Mouse (Mus musculus): ENCODE data around the gene Hc. TPM values are rescaled to one million over a fixed set of nuclear protein-coding genes. Genes with fewer than 3 reads are reported as not detected.

The Hc gene
- polyA plus RNA-seq (2017; shearing (Covaris generic)), result under 1 TPM; 0.10 to 0.44 TPM

DNA sequence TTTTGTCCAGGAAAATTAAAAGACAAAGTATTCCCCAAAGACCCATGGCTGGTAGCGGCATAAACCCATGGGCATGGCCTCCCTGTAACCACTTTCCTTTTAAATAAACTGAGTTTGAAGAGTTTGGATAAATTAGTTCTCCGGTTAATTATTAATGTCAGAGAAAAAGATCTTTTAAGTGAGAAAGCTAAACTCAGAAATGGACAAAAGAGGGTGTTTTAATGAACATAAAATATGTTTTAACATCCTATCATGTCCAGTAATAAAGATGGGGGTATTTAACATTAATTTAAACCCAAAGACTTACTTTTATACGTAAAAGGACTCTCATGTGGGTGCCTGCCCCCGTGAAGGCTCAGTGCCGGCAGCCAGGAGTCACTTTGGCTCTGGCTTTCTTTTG, at the start of gene Hc:
Gene Hc (minus strand): TSS at position 101 of the 400 bp plus-strand sequence.
- ATAC-seq, result no peak

DNA sequence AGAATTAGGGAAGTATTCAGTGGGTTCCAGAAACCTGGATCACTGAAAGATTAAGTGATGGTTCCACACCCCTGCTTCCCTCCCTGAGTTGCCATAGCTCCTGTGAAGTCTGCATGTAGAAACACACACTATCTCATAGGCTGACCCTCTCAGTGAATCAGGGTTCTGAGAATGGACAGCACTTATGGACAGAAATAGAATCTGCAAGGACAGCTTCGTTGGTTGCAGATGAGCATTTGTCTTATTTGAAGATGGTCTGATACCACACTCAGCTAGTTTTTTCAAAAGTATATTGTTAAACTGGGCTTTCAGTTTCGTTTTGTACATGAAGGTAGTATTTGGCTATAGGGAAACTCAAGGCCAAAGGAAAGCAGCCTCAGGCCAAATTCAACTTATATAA, 49.3 kb upstream of the Hc start:
- ATAC-seq, result peak; percentile 30

DNA sequence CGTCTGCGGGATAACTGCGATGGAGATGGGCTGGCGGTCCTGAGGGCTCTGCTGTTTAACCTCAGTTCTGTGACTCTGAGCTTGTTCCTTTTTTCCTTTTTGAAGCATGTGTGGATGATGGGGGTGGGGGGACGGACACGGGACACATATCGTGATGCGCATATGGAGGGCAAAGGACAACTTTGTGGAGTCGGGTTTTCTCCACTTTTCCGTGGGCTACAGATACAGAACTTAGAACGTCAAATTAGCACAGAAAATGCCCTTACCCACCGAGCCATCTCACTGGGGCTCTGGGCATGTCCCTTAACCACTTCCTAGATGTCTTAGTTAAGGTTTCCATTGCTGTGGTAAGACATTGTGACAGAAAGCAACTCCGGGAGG, 48.7 kb upstream of the Hc start:
- ATAC-seq, result peak; percentile 43

DNA sequence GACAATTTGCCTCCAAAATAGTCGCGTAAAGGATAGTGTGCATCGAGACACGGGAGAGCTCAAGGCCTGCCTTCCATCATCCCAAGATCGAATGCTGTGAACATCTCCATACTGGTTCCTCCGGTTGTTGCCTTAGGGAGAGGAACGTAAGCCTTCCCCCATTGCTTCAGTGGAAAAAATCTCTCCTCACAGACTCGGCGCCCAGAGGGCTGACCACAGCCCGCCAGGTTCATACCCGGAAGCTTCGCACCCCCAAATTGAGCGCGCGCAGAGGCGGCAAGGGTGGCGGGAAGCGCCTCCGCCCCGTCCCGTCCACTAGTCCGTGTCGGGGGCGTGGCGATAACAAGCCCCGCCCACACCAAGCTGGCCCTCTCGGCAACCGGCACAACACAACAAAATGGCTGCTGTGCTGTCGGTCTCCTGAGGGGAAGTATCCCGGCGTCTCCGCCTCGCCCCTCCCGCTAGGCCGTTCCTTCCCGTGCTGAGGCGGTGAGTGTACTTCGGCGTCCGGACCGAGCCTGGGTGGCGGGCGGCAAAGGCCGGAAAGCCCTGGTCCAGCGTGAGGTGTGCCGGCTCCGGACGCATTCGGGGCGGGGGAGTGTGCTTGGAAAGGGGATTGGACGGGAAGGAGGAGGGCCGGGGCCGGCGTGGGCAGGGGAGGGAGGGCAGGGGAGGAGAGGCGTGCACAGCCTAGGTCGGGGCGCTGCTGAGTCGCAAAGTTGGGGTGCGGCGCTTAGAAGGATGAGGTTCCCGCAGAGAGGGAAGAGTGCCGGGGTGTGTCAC, 48.1 kb upstream of the Hc start, which contains the start of gene Cntrl:
Gene Cntrl (plus strand): TSS at position 352 of the 783 bp plus-strand sequence.
- ATAC-seq, result peak; percentile 77

DNA sequence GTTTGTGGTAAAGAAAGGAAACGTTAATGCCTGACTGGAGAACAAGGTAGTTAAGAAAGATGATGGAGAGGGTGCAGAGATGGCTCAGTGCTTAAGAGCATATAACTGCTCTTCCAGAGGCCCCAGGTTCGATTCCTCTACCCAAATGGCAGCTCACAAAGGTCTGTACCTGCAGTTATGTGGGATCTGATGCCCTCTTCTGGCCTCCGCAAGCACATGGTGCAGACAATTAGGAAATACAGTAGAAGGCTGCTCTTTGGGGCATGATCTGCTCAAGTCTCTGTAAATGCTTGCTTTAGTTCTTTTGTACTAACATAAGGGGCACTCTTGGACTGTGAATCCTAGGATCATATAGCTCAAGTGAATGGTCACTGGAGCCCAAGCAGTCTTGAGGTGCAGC, 47.5 kb upstream of the Hc start:
- peak; percentile 39 for ATAC-seq

DNA sequence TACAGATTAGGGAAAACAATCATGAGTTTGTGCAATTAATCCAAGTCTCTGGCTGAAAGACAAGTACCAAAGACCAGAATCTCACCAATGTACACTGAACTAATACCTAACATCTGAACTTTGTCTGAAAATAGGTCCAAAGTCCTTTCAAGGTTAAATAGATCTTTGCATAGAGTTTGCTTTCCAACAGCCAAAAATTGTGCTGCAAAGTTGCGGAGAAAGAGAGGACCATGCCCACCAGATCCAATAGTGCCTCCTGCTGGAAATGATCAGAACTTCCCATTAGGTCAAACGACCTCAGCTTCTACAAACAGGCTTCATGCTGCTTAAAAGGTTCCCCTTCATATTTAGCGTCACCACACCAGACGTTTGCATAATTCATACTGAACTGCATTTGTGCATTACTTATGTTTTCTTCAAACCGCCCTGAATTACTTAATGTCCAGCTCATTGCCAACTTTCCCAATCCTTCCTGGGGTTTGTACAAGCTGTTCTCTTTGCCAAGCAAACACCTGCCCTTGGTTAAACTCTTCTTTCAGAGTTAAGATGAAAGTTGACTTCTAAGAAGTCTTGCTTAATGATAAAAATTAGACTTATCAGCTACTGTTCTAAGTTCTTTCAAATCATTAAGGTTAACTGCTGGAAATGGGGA, 46.9 kb upstream of the Hc start:
- ATAC-seq, result no peak

DNA sequence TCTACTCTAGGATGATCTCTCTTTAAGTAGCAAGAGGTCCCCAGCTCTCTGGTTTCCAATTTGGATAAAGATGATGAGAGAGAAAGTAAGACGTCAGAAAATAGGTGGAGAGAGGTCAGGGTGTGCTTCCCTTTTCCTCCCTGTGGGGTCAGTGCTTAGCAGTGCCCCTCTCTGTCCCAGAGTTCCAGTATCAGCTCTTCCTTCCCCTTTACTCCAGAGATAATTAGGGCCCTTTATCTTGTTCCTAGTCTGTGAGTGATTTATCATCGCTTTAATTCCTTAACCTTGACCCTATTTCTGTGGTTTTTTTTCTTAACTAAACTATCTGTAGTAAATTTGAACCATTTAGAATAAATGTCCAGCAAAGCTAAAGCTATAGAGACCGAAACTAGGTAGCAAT, 43.6 kb upstream of the Hc start:
- no peak for ATAC-seq

DNA sequence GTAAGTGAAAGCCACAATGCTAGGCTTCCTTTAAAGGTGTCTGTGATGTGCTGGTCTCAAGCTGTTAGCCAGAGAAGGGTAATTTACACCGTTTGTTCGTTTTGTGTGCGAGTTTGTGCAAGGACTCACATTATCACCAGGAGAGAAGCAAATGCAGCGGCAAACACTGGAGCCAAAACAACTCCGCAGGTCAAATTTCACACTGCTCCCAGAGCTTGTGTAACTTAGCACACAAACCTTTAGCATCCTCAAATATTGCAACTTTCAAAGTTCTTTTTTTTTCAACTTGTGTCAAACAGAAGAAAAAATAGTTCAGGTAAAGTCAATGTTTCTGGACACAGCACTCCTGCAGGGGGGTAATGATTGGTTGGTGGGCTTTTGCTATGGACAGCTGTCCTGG, 42.3 kb upstream of the Hc start:
- ATAC-seq, result no peak

DNA sequence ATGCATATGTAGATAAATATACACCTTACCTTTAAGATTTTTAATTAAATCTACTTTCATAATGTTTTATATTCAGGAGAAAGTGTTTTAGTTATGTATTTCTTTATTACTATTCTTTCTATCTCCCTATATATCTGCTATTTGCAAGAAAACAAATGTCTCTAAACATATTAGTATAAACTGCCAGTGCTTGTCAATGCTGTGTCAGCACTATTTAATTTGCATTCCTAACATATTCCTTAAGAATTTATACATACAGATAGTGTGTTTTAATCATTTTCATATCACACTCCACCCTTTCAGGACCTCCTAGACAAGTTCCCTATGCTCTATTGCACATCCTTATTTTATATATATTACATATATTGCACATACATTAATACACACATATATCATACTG, 41.5 kb upstream of the Hc start:
- no peak for ATAC-seq

DNA sequence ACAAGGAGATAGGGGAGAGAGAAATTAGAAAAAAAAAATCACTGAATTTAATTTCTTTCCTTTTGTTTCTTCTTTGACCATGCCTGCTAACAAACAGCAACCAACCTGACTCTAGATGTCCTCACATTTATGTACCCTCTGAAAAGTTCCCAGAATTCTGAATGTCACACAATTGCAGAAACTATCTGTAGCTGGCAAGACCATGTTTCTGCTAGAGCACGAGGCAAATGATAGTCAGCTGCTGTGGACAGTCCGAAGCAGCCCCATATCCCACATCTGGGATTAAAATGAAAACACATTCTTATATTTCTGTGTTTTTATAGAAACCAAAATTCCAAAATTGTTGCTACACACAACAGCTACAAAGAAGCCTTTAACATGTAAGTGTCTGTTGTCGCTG, 40.2 kb upstream of the Hc start, which contains the start of gene AI182371:
Gene AI182371 (minus strand): TSS at position 101 of the 400 bp plus-strand sequence.
- no peak for ATAC-seq

DNA sequence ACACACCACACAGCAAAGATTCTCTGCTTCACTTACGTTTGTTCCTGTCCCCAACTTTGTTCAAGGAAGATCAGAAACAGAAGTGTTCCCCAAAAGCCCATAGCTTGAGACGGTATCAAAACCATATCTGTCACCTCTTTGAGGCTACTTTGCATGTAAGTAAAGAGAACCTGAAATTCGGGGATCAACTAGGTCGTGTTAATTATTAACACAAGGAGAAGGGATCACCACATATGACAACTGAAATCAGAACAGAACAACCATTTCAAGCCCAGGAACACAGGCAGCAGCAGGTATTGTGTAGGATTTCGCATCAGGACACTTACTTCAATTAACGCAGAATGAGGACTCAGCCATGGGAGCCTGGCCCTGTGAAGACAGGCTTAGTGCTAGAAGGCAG, 39.3 kb upstream of the Hc start:
- ATAC-seq, result no peak

DNA sequence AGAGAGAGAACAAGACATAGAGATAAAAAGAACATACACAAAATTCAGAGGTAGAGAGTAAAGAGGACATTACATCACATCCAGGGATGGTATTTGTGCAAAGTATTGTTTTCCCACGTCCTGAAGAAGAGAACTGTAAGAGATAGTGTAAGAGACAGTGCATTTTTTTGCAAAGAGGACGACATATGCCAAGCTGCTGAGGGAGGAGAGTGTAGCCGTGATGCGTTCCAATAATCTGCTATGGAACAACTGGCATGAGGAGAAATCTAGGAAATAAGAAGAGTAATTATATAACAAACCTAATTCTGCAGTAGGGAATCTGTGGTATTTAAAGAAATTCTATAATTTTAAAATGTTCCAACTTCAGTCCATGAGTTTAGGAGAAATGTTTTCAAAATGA, 26.2 kb upstream of the Hc start:
- ATAC-seq, result no peak

DNA sequence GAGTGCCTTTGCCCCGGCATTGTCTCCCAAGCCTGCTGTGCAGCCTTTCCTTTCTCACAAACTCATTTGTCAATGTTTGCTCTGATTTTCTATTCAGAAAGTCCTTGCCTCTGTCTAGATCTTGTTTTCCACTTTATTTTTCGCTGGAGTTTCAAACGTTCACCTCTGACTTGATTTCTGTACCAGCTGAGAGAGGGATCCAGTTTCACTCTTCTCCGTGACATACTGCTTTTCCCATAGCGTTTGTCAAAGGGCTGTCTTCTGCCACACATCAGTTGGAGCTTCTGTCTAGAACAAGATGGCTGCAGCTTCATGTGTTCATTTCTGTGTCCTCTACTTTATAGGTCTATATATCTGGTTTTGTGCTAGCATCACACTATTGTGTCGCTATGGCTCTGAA, 17.9 kb upstream of the Hc start:
- no peak for ATAC-seq

DNA sequence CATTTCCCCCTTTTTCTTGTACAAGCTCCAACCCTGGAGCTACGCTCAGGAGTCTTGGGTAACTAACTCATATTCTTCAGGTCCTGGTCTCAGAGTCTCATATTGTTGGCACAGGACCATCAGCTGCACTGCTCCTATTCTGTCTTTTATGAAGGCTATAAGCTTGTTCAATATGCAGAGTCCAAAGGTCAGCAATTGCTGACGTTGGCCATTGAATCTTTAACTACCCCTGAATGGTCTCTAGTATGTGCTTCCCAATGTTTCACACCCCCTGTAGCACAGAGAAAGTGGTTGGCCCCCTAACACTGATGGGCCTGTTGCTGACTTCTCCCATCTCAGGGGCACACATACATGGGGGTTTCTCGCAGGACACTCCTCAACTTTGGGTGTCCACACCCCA, 13.1 kb upstream of the Hc start:
- no peak for ATAC-seq

DNA sequence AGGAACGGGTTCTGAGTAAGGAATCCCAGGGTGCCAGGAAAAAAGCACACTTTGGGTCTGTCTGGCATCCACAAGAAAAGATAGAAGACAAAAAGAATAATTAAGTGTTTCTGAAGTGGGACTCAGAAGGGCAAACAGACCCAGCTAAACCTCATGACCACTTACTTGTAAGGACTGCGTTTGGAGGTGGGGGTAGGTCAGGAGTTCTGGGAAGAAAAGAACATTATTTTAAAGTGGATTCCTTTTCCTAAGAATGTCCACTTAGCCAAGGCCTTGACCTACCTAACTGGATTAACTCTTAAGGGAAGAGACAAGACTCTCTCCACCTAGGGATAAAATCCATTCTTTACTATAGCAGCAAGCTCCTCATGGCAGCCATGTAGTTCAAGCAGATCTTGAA, 11.3 kb upstream of the Hc start:
- ATAC-seq, result no peak

DNA sequence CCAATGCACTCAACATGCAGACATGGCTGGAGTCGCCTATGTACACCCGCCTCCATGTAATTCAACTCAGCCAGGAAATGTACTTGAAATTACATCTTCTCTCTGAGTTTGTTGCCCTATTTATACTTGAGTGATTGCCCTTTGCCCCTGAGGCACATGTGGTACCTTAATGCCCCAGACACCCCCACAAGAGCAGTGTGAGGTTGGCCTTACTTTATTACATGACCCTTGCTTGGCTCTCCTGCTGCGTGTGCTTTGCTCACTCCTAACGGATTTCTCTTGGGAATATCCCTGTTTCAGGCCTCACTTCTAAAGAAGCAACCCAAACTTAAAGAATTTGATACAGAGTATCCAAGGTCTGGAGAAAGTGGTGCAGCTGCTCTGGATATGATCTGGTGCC, 9.0 kb upstream of the Hc start:
- no peak for ATAC-seq

DNA sequence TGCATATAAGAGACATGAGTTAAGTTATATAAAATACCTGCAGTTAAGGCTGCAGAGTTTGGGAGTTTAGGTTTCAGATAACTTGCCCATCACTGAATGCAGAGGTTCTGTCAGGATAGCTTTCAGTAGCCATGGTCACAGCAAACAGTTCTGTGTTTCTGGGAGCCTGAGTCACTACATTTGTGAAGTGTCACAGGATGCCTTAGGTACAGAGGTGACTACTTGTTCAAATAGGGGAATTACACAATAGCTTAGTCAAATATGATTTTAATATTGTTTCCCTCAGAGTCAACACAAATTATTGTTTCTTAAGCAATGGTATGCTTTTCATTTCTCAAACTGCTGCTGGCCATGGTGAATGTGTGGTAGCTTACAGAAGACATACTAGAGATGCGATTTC, 7.9 kb upstream of the Hc start:
- ATAC-seq, result no peak

DNA sequence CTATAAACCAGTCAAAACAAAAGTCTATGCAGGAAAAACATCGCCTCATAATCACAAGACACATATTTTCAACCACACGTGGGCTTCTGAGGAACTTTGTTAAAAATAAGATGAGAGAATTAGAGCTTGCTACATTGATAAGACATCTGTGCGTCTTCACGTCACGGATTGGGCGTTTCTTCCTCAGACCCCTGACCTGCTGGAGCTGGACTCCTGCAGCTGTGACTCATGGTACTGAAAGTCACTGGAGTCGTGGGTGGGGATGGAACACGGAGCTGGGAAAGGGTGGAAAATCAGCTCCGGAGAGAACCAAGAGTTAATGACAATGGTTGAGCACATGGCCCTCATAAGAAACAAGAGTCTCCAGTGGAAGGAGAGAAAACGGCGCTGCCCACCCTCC, 5.9 kb upstream of the Hc start:
- no peak for ATAC-seq

DNA sequence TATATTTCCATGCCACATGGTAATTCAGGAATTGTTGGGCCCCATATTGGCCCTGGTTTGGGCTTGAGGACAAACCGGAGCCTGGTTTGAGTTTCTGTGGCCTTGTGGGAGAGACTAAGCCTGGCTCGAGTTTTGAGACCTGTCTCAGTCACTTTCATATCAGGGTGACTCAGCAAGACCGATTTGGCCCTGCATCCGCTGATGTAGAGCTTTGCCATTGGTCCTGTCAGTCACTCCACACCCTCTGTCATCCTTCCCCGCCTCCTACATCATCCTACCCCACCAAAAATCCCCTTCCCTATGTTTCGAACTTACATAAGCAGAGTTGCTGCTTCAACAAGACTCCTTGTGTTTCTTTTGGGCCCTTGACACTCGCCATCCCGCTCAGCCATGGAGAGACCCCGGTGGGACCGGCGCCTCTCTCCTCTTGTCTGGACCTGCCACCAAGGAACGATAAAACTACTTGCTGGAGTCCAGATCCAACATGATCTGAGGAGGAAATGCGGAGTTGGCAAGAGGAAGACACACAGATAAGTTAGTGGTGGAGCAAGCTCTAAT, 5.4 kb upstream of the Hc start:
- no peak for ATAC-seq

DNA sequence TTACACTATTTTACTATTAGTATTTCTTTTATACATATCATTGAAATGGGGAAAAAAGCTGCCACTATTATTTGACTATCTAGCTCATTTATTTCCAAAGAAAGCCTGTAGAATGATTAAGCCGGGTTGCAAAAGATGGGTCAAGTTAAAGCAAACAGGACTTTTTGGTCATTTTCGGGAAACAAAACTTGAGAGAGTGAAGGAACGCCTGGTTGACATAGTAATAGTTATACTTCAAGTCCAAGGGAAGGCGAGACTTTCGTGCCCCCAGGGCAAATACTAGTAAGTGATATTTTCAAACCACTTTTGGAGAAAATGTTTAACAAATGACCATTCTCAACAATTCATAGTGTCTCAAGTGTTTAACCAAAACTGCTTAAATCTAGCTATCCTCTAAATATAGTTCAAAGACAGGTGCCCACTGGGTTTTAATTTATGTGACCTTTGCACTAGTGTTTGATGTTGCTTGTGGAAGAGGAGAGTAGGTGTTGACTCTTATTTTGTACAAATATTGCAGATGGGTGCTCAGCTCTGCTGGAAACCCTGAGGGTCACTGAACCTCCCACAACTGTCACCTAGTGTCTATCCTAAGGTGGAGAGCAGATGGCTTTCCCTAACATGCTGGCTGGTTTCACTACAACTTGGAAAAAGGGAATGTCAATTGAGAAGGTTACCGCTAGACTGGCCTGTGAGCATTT, 2.2 kb upstream of the Hc start:
- ATAC-seq, result no peak

DNA sequence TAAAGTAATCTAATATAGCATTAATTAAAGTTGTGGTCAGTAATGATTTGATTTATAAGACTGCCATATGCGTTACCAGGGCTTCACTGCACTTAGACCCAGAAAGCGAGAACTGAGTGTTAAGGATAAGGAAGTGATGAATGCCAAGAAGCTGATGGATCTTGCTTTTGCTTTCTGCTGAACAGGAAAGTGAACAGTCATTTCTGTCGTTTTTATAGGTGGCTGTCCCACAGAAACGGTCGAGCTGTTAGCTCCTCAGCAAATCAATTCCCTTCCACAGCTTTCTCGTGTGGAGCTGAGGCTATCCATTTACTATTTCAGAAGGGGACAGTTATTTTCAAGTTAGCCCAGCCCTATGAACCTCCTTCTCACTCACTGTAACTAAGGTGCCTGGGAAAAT, 341 bp downstream of the Hc start:
- no peak for ATAC-seq

DNA sequence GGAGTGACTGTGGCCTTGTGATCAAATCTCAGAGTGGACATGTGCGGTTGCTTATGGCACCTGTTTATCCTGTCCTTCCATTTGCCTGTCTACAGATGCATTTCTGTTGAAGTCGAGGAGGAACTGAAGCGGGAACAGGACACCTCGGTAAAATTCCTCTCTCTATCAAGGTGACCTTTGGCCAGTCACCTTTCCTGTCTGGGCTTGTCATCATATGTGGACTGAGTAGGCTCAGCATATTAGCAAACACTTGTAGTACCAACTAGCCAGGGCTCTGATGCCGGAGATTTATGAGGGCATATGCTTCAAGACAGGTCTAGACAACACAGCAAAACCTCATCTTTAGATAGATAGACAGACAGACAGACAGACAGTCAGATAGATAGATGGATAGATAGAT, 982 bp downstream of the Hc start:
- no peak for ATAC-seq

DNA sequence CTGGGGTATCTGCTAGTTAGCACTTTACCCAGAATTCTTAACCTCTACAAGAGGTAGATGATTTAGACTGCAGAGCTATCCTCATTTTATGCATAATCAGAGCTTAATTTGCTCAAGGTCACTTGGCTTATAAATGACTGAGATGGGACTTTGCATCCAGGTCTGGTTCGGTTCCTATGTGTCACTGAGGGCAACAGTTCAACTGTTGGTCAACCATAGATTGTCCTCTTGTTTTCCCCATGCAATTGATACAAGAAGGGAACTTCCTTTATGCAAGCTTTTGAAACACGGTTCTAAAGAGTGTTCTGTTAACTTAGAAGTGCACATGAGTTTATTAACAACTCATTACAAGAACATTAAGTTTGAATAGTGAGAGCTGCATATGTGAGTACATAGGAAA, 2.9 kb downstream of the Hc start:
- ATAC-seq, result no peak

DNA sequence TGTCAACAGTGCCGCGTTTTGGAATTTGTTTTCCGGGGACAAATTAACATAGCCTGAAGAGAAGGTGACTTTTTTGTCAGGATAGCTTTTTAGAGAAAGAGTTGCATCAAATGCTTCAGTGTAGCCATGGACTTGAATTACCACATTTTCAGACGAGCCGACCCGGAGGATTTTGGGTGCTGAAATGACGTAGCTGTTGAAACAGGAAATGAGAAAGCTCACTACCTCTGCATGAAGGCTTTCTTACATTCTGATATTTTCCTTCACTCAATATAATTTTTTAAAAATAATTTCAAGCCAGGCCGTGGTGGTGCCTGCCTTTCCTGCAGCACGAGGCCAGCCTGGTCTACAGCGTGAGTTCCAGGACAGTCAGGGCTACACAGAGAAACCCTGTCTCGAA, 4.0 kb downstream of the Hc start:
- ATAC-seq, result no peak
